Mouse (Mus musculus): ENCODE results near the gene Slc34a3.

The Slc34a3 gene

DNA sequence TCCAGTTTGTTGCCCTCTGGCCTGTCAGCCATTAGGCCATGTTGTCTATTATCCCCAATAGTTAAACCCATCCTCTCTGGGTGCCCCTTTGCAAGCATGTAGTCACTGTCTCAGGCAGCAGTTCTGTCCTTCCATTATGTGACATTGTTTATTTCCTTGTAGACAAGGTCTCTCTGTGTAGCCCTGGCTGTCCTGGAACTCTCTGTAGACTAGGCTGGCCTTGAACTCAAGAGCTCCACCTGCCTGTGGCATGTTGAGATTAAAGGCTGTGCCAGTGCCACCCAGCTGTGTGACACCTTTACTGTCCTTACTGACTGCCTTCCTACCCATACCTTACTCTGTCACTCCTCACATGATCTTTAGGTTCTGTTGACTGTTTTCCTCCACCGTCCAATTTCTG is 18.2 kb upstream of the Slc34a3 start:
- no peak for DNase-seq (ENCODE audit: low spot score in 2 of 2)

DNA sequence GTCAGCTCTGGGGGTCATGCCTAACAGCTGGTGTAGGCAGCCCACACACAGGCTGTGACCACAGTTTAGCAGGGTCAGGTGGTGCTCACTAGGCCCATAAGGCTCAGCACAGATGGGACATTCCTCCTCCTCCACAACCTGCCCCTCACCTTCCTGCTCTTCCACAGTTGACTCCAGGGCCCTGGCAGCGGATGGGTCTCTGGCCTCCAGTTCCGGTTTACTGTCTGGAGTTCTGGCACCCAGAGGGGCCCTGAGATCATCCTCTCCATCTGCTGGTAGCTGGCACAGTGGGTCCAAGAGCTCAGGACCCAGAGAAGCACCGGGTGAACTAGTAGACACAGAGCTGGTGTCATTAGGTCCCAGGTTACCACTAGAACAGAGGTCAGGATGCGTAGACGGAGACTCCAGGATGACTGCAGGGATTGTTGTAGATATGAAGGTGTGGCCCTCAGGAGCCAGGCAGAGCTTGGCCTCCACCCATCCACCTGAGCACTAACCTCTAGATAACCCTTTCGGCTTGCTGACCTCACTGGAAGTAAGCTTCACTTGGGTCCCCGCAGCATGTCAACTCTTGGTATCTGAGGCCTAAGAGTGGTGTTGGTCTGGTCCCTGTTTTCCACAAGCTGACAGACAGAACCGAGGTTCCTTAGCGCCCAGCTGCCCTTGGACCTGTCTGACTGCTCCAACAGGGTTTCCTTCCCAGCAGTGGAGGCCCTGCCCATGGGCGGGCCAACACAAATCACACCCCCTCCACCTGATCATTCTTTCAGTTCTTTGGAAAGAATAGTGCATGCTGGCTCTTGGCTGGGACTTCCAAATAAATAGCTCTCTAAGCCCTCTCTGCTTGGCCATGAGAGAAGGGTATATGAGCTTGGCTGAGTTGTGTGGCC is 12.3 kb upstream of the Slc34a3 start, which contains the start of gene AL732309.1:
TSS of gene AL732309.1 (minus strand) at position 681 of the 890 bp plus-strand sequence.
- DNase-seq (ENCODE audit: low spot score in 2 of 2): no peak

DNA sequence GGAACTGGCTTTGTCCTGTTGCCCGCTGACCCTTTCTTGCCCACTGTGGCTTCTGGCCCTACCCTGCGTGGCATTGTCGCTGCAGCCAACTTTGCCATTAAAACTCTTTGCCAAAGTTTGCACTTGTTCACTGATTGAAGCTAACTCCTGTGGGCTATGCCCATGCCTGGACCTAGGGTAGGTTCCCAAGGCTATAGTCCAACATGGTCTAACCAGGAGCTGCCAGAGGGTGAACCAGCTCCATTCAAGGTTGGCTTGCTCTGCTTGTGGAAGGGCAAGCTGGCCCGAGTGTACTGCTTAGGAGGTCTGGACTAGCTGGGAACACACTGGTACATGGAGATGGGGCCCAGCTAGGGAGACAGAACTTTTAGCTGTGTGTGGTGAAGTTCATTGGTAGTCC is 10.0 kb upstream of the Slc34a3 start:
- DNase-seq (ENCODE audit: low spot score in 2 of 2): no peak

DNA sequence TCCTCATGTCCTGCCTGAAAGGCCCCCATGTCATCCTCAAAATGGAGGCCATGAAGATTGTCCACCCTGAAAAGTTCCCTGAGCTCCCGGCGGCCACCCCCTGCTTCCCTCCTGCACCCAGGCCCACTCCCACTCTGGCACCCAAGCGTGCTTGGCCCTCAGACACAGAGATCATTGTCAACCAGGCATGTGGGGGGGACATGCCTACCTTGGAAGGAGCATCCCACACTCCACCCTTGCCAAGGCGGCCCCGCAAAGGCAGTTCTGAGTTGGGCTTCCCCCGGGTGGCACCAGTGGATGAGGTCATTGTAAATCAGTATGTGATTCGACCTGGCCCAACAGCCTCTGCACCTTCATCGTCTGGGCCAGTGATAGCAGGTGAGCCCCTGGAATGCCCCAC is 9.2 kb upstream of the Slc34a3 start:
- DNase-seq (ENCODE audit: low spot score in 2 of 2): no peak

DNA sequence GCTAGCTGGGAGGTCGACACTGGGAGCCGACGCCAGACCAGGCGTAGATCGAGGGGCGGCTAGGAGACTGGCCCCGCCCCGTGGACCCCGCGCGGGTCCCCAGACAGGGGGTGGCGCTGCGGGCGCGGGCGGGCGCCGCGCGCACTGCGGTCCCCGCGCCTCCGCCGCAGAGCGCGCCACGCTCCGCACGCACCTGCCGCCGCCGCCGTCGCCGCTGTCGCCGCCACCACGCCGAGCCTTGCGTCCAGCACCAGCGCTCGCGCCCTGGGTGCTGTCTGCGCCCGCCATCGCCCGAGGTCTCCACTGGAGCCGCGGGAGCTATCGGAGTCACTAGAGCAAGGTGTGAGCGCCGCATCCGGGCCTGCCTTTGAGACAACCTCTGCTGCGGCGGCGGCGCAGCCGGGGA is 7.9 kb upstream of the Slc34a3 start, which contains the start of the genes Rnf208 and Cysrt1:
TSS of gene Rnf208 (plus strand) at position 155 of the 406 bp plus-strand sequence.
TSS of gene Cysrt1 (minus strand) at position 352 of the 406 bp plus-strand sequence.
- DNase-seq (ENCODE audit: low spot score in 2 of 2): peak in 1 of 2 experiments; percentile 35

DNA sequence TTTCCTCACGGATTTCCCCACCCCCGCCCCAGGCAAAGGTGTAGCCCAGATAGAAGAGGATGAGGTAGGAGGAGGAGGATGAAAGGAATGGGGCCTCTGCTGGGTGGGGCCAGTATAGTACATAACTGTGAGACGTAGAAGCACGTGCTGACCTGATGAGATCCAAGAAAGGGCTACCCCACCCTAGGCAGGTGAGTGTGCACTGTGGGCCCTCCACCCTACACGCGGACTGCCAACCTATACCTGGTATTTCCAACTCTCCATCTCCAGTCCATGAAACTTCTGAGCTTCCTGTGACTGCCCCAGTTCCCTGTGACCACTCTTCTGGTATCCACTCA is 7.2 kb upstream of the Slc34a3 start:
- no peak for DNase-seq (ENCODE audit: low spot score in 2 of 2)

DNA sequence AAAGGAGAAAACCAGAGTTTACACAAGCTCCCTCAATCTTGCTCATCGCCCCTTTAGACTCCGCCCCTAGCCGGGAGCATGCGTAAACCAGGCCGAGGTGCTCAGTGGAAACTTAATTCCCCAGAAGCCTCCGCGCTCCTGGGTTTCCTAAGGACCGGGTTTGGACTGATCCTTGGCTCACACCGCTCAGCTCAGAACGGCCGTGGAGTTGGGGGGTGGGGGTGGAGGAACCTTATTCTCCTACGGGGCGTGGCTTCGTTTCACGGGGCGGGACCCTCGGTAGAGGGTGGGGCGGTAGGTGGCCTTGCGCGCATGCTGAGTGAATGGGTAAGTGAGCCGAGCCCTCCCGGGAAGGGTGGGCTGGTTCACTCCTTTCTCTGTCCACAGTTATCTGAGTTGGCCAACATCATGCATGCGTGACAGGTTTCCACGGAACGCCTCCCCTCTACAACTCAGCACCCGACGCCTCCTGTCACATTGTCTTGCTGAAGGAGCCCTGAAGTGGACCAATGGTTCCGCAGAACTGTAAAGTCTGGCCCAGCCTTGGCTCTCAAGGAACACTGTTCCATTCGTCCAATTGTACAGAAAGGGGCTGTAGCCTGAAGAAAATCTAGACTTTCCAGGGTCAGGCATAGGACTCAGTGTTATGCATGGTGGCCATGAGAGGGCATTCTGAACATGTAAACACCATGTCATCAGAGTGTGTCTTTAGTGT is 6.7 kb upstream of the Slc34a3 start:
- no peak for DNase-seq (ENCODE audit: low spot score in 2 of 2)

DNA sequence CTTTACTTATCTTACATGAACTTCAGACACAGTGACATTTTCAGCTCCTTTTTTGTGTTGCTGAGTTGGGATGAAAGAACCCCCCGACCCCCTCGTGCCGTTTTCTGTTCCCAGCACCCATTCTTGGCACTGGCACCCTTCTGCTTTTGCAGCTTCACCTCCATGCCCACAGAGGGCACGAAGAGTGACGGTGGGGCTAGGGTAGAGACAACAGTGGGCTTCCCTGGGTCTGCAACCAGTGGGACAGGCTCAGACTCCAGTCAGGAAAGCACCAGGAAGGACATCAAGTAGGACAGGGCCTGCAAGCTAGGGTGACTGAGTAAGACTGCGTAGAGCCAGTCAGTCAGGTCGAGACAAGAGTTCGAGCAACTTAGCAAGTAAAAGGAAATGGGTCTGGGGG is 6.1 kb upstream of the Slc34a3 start:
- no peak for DNase-seq (ENCODE audit: low spot score in 2 of 2)

DNA sequence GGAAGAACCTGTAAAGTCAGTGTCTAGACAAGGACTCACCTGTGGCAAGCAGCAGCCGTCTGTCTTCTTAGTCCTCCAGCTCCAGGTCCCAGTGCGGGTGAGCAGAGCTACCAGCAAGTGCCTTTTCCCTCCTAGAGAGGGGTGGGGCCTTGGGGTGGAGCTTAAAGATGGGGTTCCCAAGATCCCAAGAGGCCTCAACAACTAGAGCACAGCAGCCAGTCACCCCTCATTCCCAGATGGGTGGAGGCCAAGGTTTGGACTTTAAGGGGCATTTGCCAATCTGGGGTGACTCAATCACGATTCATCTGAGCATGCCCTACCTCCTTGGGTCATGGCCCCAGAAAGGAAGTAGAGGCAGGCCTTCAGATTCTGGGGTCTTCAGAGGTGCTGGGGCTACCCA is 5.6 kb upstream of the Slc34a3 start:
- DNase-seq (ENCODE audit: low spot score in 2 of 2): no peak

DNA sequence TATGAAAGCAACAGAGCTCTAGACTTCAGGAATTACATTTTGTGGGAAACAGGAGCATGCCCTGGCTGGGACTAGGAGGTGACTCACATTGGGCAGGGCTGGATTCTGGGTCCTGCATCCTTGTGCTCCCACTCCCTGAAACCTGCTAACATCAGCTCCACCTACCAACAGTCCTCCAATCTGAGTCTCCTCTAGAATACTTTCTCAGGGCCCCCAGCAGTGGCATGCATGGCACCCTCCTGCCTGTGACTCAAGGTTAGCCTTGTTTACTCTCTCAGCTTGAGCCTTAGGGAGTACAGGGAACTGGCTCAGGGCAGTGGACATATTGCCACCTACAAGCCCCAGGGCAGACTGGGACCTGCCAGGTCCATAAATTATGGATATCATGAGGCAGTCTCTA is 3.9 kb upstream of the Slc34a3 start:
- no peak for DNase-seq (ENCODE audit: low spot score in 2 of 2)

DNA sequence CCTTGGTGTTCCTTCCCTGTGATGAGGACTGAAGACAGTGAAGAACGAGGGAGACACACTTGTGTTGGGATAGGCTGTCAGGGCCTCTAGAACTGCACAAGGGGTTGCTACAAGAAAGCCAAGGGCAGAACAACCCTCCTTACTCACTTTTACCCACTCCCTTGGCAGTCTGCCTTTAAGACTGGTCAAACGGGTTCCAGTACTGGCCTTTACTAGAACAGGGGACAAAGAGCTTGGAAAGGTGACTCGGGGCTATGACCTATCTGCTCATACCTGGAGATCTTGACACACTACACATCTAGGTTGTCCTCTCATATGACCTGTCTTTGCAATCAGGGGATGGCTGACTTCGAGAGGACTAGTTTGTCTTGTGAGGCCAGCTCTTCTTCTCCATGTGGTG is 3.4 kb upstream of the Slc34a3 start:
- DNase-seq (ENCODE audit: low spot score in 2 of 2): no peak

DNA sequence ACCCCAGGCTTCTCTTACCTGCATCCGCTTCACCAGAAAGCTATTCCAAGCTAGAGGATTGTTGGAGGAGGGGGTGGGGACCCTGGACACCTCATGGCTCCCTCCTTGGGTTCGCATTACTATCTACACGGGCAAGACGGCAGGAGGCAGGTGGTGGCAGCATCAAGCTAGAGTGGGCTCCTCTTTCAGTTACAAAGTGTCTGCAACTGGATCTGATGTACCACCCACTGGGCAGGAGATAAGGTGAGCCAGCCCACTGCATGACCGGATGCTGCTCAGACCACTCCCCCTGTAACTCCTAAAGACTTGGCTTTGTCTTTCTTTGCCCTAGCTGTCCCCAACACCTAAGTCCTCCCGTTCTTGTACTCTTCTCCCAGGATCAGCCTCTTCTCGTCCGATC is 2.5 kb upstream of the Slc34a3 start, which contains the start of gene Rnf224:
TSS of gene Rnf224 (minus strand) at position 174 of the 400 bp plus-strand sequence.
- no peak for DNase-seq (ENCODE audit: low spot score in 2 of 2)

DNA sequence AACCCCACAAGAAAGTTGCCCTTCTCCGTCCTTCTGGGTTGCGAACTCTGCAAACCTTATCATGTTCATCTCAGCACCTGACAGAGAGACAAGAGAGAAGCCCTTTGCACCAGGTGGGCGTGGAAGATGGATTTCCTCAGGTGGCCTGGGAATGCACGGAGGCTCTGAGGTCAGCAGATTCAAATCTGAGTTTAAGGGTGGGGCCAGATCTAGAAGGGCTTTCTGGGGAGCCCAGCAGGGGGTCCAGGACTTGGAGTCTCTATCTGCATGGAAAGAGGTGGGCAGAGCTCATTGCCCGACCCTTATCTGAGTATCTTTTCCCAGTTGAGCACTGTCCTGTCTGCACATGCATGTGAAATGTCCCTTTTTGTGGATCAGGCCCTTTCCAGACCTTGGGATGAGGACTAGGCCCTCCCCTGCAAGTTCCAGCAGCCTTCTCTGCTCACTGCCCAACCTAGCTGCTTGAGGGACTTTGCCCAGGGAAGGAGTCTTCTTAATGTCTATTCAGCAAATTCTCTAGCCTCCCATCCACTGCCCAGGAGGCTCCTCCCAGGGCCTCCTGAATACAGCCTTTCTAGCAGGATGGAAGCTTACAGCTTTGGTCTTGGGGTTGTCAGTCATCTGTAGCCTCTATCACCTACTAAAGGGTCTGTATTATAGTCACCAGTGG is 522 bp upstream of the Slc34a3 start:
- no peak for DNase-seq (ENCODE audit: low spot score in 2 of 2)

DNA sequence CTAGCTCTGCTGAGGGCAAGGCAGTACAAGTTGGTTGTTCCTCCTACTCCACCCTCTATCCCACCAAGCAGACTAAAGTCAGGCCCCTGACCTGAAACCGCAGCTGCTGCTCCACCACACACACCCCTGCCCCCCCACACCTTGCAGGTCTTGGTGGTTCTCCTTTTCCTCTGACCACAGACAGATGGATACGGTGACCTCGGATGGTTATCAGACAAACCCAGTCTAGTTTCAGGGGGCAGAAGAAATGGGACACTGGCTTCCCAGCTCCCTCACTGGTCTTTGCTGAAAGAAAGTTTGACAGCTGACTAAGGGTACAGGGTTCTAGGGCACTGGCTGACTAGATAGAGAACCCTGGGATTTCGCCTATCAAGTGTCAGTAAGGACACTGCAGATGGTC is 743 bp downstream of the Slc34a3 start:
- DNase-seq (ENCODE audit: low spot score in 2 of 2): no peak

DNA sequence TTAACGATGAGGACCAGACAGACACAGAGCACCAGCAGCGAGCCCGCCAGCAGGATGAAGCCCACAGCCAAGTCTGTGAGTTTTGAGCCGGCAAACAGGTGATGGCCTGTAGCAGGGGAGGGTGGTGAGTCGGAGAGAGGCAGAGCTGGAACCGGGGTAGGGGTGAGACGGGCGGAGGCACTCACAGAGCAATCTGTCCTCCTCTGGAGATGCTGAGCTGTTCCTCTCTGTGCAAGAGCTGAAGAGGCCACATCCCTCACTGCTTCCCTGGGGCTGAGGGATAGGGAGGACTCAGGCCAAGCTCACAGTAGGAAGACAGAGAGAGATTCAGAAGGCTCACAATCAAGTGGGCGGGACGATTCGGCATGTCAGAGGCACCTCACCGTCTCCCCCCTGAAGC is 3.1 kb downstream of the Slc34a3 start:
- no peak for DNase-seq (ENCODE audit: low spot score in 2 of 2)

DNA sequence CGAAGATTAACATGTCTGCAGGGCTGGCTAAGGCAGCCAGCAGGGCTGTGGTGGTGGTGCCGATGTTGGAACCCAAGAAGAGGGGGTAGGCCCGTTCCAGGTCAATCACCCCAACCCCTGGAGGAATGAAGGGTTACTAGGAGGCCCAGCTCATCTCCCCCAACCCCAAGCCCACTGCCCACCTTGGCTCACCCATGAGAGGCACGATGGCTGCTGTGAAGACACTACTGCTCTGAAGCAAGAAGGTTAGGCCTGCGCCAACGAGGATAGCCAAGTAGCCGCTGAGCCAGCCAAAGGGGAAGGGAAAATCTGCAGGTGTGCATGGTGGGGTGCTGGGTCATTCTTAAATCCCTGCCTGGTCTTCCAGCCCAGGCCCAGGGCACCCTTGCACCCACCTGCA is 3.6 kb downstream of the Slc34a3 start:
- DNase-seq (ENCODE audit: low spot score in 2 of 2): no peak

DNA sequence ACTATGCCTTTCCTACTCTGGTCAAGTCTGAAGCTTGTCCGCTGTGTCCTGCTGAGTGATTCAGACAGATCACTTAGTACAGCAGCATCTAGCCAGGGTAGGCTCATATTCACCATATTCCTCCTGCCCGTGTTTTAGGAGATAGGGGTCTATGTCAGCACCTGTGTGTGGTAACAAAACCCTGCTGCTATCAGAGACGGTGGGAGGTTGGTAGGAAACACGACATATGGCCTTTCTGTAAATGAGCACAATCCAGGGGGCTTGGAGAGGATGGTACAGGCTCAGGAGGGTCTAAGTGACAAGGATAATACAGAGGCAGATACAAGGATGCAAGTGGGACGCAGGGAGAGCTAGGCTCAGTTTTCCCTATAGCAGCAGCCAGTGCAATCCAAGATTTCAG is 4.6 kb downstream of the Slc34a3 start:
- no peak for DNase-seq (ENCODE audit: low spot score in 2 of 2)

DNA sequence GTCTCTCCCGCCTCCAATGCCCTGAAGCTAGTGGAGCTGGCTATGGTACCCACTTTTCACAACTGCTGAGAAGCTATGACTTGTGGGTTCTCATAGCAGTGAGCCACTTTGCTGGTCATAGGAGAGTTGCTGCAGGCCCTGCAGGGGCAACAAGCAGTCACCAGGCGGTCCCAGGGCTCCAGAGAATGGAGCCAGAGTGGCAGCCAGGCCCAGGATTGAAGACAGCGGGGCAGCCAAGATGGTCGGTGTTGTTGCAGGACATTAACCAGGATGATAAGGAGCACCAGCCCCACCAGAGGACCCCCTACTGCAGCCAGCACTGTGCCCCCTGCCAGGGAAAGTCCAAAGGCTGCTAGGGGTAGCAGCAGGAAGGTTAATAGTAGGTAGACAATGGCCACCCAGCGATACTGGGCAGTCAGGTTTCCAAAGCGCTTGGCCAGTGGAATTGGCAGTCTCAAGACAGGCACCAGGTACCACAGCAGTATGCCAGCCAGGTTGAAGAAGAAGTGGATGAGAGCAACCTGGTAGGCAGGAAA is 5.1 kb downstream of the Slc34a3 start:
- DNase-seq (ENCODE audit: low spot score in 2 of 2): peak in 1 of 2 experiments; percentile 12

DNA sequence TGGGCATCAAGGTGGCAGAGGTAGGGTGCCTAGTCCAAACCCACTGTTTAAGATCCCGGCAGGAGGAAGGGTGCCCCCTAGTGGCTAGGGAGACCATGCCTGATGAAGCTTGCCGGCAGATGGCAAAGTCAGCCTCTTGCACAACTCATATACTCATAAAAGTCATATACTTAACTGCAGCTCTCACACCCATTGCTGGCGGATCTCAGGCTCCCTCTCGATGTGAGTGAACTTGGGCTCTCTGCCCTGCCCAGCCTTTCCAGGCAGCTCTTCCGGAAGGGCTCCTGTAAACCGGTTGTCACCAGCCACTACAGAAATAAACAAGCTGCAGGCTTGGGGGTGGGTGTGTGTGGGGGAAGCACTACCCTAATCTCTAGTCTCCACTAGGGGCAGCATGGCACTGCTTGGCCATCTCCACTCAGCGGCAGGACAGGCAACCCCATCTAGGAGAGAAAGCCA is 5.7 kb downstream of the Slc34a3 start:
- DNase-seq (ENCODE audit: low spot score in 2 of 2): peak; percentile 78 to 93

DNA sequence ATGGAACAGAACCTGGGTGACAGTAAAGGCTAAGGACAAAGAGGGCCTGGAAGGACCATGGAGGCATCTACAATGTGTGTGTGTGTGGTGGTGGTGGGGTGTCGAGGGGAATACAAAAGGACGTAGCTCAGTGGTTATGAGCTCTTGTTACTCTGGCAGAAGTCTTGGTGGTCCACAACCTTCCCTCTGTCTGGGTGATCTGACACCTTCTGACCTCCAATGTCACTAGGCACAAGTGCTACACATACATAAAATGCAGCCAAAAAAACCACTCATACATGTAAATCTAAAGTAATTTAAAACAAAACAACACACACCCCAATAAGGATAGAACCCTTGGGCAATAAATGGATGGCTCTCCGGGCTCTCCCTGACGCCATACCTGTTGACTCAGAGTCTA is 6.8 kb downstream of the Slc34a3 start:
- no peak for DNase-seq (ENCODE audit: low spot score in 2 of 2)

DNA sequence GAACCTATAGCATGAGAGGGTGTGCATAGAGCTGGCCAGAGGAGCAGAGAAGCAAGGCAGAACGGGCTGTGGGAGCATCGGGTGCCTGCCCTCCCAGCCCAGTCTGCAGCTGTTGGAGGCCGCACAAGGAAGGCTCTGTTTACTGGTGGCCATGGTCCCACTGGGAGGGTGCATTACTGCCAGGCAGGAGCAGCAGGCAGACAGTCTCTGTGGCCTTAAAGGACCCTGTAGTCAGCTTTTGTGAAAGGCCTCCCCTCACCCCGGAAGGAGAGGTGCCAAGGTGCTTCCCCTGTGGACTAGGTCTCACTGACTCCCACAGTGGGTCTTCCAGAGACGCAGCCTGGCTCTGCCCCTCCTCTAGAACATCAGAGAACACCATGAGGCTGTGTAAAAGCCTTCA is 7.3 kb downstream of the Slc34a3 start:
- DNase-seq (ENCODE audit: low spot score in 2 of 2): no peak

DNA sequence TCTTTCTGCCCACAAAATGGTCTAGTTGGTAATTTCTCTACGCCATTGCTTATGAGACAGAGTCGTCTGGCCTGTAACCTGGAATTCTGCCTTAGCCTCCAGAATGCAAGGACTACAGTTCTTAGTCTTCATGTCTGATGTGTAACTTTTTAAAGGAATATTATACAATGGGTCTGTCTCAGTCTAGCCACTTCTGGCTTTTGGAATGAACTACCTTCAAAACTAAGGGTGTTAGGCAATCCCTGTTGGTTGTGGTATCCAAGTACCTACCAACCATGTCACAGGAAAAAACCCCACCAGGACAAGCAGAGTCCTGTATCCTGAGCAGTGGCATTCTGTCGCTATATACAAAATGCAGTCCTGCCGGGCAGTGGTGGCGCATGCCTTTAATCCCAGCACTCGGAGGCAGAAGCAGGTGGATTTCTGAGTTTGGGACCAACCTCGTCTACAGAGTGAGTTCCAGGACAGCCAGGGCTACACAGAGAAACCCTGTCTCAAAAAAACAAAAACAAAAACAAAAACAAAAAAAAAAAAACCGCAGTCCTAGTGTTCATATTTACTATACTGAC is 8.3 kb downstream of the Slc34a3 start:
- no peak for DNase-seq (ENCODE audit: low spot score in 2 of 2)
